ENCODE assay signal across 17 mouse cellular contexts in genomic region chr2:93170156-93170844, GRCm38 (mm10). TPM values are rescaled to one million over a fixed set of nuclear protein-coding genes. Genes with fewer than 3 reads are reported as not detected.
DNase-seq lines count a peak whose midpoint lies in the region; ATAC-seq and TF ChIP-seq lines count a peak whose summit lies in the region.
"Had no signal": no experiment of that assay in that cellular context is flagged by ENCODE, and none has a peak within 500 bp of the region (broad histone marks: within the 10 kb centered on the region; RNA-seq: fewer than 3 reads in every experiment).

No protein-coding gene starts in this region.

- TF ChIP-seq CTCF in forebrain, postnatal 0 days (IDR thresholded peaks at IDR 0.05; ENCODE audit: low read depth), result no peak

- ATAC-seq in frontal cortex, adult (ENCODE audit: low TSS enrichment), result peak; percentile 76
- ATAC-seq in forebrain, postnatal 0 days, result peak; percentile 10; the same call in 1 of the 2 replicates
- ATAC-seq: lung, postnatal 0 days had no signal

- no peak overlapping the region for H3K4me2 ChIP-seq in forebrain, postnatal 0 days (ENCODE audit: low read depth)
- H3K4me2 ChIP-seq: heart, embryonic 11.5 days had no signal

- H3K27ac ChIP-seq in forebrain, postnatal 0 days (ENCODE audit: low read depth, low read length), result 0 out of 2 replicates have a peak overlapping the region, but pooled peaks have one; percentile 29

- no peak overlapping the region for H3K9ac ChIP-seq in forebrain, postnatal 0 days

- H3K27me3 ChIP-seq in forebrain, postnatal 0 days (ENCODE audit: insufficient read depth, low read length), result no peaks in the 10 kb centered on the region

- WGBS in forebrain, postnatal 0 days, result 65% methylated on average over 19 of the region's 19 CpGs

- H3K4me3 ChIP-seq in forebrain, postnatal 0 days (ENCODE audit: low read depth, low read length), result no peak overlapping the region

- DNase-seq in frontal cortex, postnatal 25 days (ENCODE audit: low spot score in 2 of 2), result no peak
- peak; percentile 43 to 50 for DNase-seq in left cerebral cortex, postnatal 36 days (ENCODE audit: low spot score in 2 of 2)
- DNase-seq in left cerebral cortex, adult 11 months (ENCODE audit: low spot score), result no peak
- peak; percentile 42 for DNase-seq in ZHBTc4 (ENCODE audit: low read depth, low spot score)
- no peak for DNase-seq in forebrain, postnatal 0 days
- no peak for DNase-seq in cerebellum, adult 8-10 months
- no peak for DNase-seq in adrenal gland, postnatal 14 days
- DNase-seq: adrenal gland, postnatal 25 days; cerebellum, adult 11-12 months; embryo, embryonic 11 days; heart, postnatal 10 days; kidney, adult 8-10 months; kidney, postnatal 36 days had no signal

- H3K9me3 ChIP-seq in forebrain, postnatal 0 days (ENCODE audit: low read length), result no peaks in the 10 kb centered on the region
- H3K9me3 ChIP-seq: G1E had no signal

- intact Hi-C loops in left cerebral cortex, postnatal 36 days (cut with DNase I), result no loop called here

- H3K36me3 ChIP-seq in forebrain, postnatal 0 days (ENCODE audit: insufficient read depth), result no peaks in the 10 kb centered on the region
- H3K36me3 ChIP-seq: G1E had no signal

- 0 out of 2 replicates have a peak, but pooled peaks cover 5% of the 10 kb centered on the region for H3K4me1 ChIP-seq in forebrain, postnatal 0 days (ENCODE audit: insufficient read depth)

RNA-seq across cellular contexts. Expression of gene Trp53i11, which starts 17.0 kb away (rescaled TPM):
- 10 to 100 TPM; 82.3 to 99.8 TPM for total RNA-seq in left cerebral cortex, postnatal 36 days (2021)
- 113 and 132 TPM in 2 replicates for total RNA-seq in forebrain, postnatal 0 days (2014; rRNA removed)
- polyA plus RNA-seq in forebrain, postnatal 0 days (2015; fragmentation: Nextera tagmentation; extraction: Ambion mirVana), result 95.2 and 123 TPM in 2 replicates
- 70.9 and 86.9 TPM in 2 replicates for total RNA-seq in adrenal gland, postnatal 14 days (2021)
- total RNA-seq: G1E had no signal
- polyA plus RNA-seq: G1E had no signal

Comparison
In these comparisons a context has a peak if more than half of its experiments do, and no peak if none do; other contexts are left out.
1. DNase-seq: peak in left cerebral cortex, postnatal 36 days (2 of 2) and ZHBTc4 (single experiment); none in frontal cortex, postnatal 25 days (0 of 2), left cerebral cortex, adult 11 months (single experiment), forebrain, postnatal 0 days (single experiment), cerebellum, adult 8-10 months (single experiment) and adrenal gland, postnatal 14 days (single experiment).